Mouse (Mus musculus): ENCODE measurements around the gene Olfr1044. TPM values are rescaled to one million over a fixed set of nuclear protein-coding genes. Genes with fewer than 3 reads are reported as not detected.
"Not testable (repeated sequence)": the region's sequence is repeated elsewhere in the genome, so short reads cannot be mapped to it uniquely, and the experiment has no call there.

Gene Olfr1044
- total RNA-seq (2014; rRNA removed) (not detected in 2 replicates), polyA plus RNA-seq (2015; fragmentation: Nextera tagmentation; extraction: Ambion mirVana) (not detected in 2 replicates)

GRCm38 (mm10) chr2:86177720-86178119 is at the start of gene Olfr1044:
TSS of gene Olfr1044 (minus strand) at chr2:86177820.
- no peak for TF ChIP-seq CTCF (IDR thresholded peaks at IDR 0.05; ENCODE audit: low read depth)
- H3K27me3 ChIP-seq (ENCODE audit: insufficient read depth, low read length): no peaks in the 10 kb centered on the region
- no peak within 1 kb of the TSS for H3K4me3 ChIP-seq (ENCODE audit: low read depth, low read length)
- no peaks in the 10 kb centered on the region for H3K9me3 ChIP-seq (ENCODE audit: low read length)
- no peak for ATAC-seq
- no peaks in the 10 kb centered on the region for H3K36me3 ChIP-seq (ENCODE audit: insufficient read depth)
- no peak within 1 kb of the TSS for H3K27ac ChIP-seq (ENCODE audit: low read depth, low read length)
- H3K4me1 ChIP-seq (ENCODE audit: insufficient read depth): no peaks in the 10 kb centered on the region
- H3K9ac ChIP-seq: no peak within 1 kb of the TSS
- H3K4me2 ChIP-seq (ENCODE audit: low read depth): no peak within 1 kb of the TSS
- DNase-seq: no peak

DNA sequence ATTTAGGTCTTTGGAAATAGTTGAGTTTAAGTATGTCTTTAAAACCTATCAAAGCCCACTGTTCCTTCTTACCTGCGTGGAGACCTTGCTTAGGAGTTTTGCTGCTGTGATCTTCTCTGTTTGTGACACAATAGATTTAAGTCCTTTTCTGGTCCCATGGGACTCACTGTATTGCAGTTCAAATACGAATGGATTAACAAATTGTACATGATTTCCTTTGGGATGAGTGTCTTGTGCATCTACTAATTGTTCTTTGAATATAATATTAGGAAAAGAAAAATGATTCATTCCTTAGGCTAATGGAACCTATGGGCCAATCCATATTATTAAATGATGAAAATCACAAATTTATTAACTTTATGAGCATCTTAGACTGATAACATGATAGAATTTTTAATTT is 41.6 kb upstream of the Olfr1044 start, which contains the start of gene Olfr1046:
TSS of gene Olfr1046 (minus strand) at position 101 of the 400 bp plus-strand sequence.
- DNase-seq: no peak
- Histone ChIP-seq H3K4me3 (ENCODE audit: low read depth, low read length) (no peak within 1 kb of the TSS), H3K9me3 (ENCODE audit: low read length) (no peaks in the 10 kb centered on the region), H3K36me3 (ENCODE audit: insufficient read depth) (no peaks in the 10 kb centered on the region), H3K4me1 (ENCODE audit: insufficient read depth) (no peaks in the 10 kb centered on the region), H3K27ac (ENCODE audit: low read depth, low read length) (no peak within 1 kb of the TSS), H3K9ac (no peak within 1 kb of the TSS), H3K27me3 (ENCODE audit: insufficient read depth, low read length) (no peaks in the 10 kb centered on the region), H3K4me2 (ENCODE audit: low read depth) (no peak within 1 kb of the TSS)
- TF ChIP-seq CTCF (IDR thresholded peaks at IDR 0.05; ENCODE audit: low read depth): no peak
- no peak for ATAC-seq
- 73% methylated on average over 2 of the region's 2 CpGs for whole genome bisulfite sequencing

DNA sequence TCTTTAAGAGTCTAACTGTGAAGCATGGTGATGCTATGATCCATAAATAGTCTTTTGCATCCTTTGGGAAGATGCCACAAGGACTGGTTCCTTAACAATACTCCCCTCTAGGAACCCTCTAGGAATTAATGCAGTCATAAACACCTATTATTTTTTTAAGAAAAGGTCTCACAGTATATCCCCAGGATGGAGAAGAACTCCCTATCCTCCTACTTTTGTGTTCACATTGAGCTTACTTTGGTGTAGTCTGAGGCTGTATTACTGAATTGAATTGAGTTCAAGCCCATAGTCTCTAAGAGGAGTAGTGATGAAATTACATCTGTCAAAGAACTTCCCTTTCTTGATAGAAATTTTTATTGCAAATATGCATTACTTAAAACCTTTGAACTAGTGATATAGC is 25.3 kb upstream of the Olfr1044 start, which contains the start of gene Olfr1045:
TSS of gene Olfr1045 (minus strand) at position 101 of the 400 bp plus-strand sequence.
- TF ChIP-seq CTCF (IDR thresholded peaks at IDR 0.05; ENCODE audit: low read depth): no peak
- H3K4me3 ChIP-seq (ENCODE audit: low read depth, low read length): no peak within 1 kb of the TSS
- ATAC-seq: no peak

DNA sequence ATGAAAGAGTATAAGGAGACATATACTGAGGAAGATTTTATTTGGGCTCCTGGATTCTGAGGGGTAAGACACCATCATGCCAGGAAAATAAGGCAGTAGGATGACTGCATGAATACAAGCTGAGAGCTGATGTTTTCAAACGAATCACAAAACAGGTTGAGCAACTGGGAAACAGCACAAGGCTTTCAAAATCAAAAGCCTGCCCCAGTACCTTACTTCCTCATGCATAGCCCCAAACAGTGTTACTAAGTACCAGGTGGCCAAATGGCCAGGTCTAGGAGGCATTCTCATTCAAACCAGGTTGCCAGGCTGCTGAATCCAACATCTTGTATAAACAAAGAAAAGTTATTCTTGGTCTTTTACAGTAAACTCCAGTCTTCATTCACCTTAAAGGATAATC is 18.2 kb upstream of the Olfr1044 start:
- Histone ChIP-seq H3K4me2 (ENCODE audit: low read depth) (no peak overlapping the region), H3K27ac (ENCODE audit: low read depth, low read length) (no peak overlapping the region), H3K36me3 (ENCODE audit: insufficient read depth) (no peaks in the 10 kb centered on the region), H3K9ac (no peak overlapping the region), H3K27me3 (ENCODE audit: insufficient read depth, low read length) (no peaks in the 10 kb centered on the region), H3K9me3 (ENCODE audit: low read length) (no peaks in the 10 kb centered on the region), H3K4me3 (ENCODE audit: low read depth, low read length) (no peak overlapping the region), H3K4me1 (ENCODE audit: insufficient read depth) (no peaks in the 10 kb centered on the region)
- 64% methylated on average over 1 of the region's 1 CpGs for WGBS
- DNase-seq (no peak), ATAC-seq (no peak)
- no peak for TF ChIP-seq CTCF (IDR thresholded peaks at IDR 0.05; ENCODE audit: low read depth)

More for the DNA sequence above, 25.3 kb upstream of the Olfr1044 start, which contains the start of gene Olfr1045:
- Histone ChIP-seq H3K4me1 (ENCODE audit: insufficient read depth) (no peaks in the 10 kb centered on the region), H3K9me3 (ENCODE audit: low read length) (no peaks in the 10 kb centered on the region), H3K9ac (no peak within 1 kb of the TSS), H3K27ac (ENCODE audit: low read depth, low read length) (no peak within 1 kb of the TSS), H3K36me3 (ENCODE audit: insufficient read depth) (no peaks in the 10 kb centered on the region), H3K4me2 (ENCODE audit: low read depth) (no peak within 1 kb of the TSS), H3K27me3 (ENCODE audit: insufficient read depth, low read length) (no peaks in the 10 kb centered on the region)
- DNase-seq: no peak

DNA sequence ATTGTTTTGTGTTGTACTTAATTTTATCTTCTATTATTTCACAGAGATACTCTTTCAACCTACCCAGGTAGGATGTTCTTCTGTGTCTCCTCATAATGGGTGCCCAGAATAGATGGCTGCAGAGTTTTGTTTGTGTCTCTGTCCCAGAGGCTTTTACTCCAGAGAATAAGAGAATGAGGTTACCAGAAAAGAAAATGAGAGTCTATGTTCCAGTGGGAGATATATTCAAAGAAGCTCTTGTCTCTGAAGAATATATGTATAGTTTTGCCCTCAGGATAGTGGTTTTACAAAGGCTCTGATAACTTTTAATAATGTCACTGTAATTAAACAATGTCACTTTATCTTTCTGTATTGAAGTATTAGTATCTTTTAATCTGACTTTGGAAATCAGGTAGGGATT is 8.0 kb upstream of the Olfr1044 start, which contains the start of gene Olfr52:
TSS of gene Olfr52 (minus strand) at position 101 of the 400 bp plus-strand sequence.
- Histone ChIP-seq H3K4me3 (ENCODE audit: low read depth, low read length) (no peak within 1 kb of the TSS), H3K4me1 (ENCODE audit: insufficient read depth) (no peaks in the 10 kb centered on the region), H3K4me2 (ENCODE audit: low read depth) (no peak within 1 kb of the TSS), H3K9me3 (ENCODE audit: low read length) (no peaks in the 10 kb centered on the region), H3K27me3 (ENCODE audit: insufficient read depth, low read length) (no peaks in the 10 kb centered on the region), H3K36me3 (ENCODE audit: insufficient read depth) (no peaks in the 10 kb centered on the region), H3K9ac (no peak within 1 kb of the TSS), H3K27ac (ENCODE audit: low read depth, low read length) (no peak within 1 kb of the TSS)
- ATAC-seq (no peak), DNase-seq (no peak)
- TF ChIP-seq CTCF (IDR thresholded peaks at IDR 0.05; ENCODE audit: low read depth): no peak

- H3K9ac ChIP-seq: no peak overlapping the region
- ATAC-seq: no peak
- no peaks in the 10 kb centered on the region for H3K4me1 ChIP-seq (ENCODE audit: insufficient read depth)
- H3K36me3 ChIP-seq (ENCODE audit: insufficient read depth): no peaks in the 10 kb centered on the region
- H3K27me3 ChIP-seq (ENCODE audit: insufficient read depth, low read length): no peaks in the 10 kb centered on the region
- H3K4me2 ChIP-seq (ENCODE audit: low read depth): no peak overlapping the region
- no peak for DNase-seq
- no peak for TF ChIP-seq CTCF (IDR thresholded peaks at IDR 0.05; ENCODE audit: low read depth)
- 75% methylated on average over 3 of the region's 3 CpGs for WGBS
- H3K27ac ChIP-seq (ENCODE audit: low read depth, low read length): no peak overlapping the region
- no peaks in the 10 kb centered on the region for H3K9me3 ChIP-seq (ENCODE audit: low read length)
- no peak overlapping the region for H3K4me3 ChIP-seq (ENCODE audit: low read depth, low read length)
Observed at GRCm38 (mm10) chr2:86179950-86180349, 2.3 kb upstream of the Olfr1044 start.

GRCm38 (mm10) chr2:86175422-86175821 is 2.2 kb downstream of the Olfr1044 start:
- not testable (repeated sequence) for H3K4me1 ChIP-seq (ENCODE audit: insufficient read depth); ATAC-seq; H3K9me3 ChIP-seq (ENCODE audit: low read length); H3K27ac ChIP-seq (ENCODE audit: low read depth, low read length); H3K9ac ChIP-seq; H3K4me3 ChIP-seq (ENCODE audit: low read depth, low read length); H3K4me2 ChIP-seq (ENCODE audit: low read depth); H3K27me3 ChIP-seq (ENCODE audit: insufficient read depth, low read length); H3K36me3 ChIP-seq (ENCODE audit: insufficient read depth); DNase-seq
- WGBS: 92% methylated on average over 7 of the region's 7 CpGs
